Mouse (Mus musculus) liver, embryonic 15.5 days (tissue): Measurements from ENCODE around the gene Trp53rkb. TPM values are rescaled to one million over a fixed set of nuclear protein-coding genes. Genes with fewer than 3 reads are reported as not detected.
A peak's percentile ranks its signal among the peaks of the same experiment; 100 is the strongest.
"Not testable (repeated sequence)": the region's sequence is repeated elsewhere in the genome, so short reads cannot be mapped to it uniquely, and the experiment has no call there.

ENCODE experiments used
- ATAC-seq: fragments of 200-750 bp; cut with Nextera tagmentation; 2 replicates; pipeline ENCODE4 v1.8.0; 2017; ENCODE audit warnings: moderate number of reproducible peaks, mild to moderate bottlenecking, moderate library complexity; ENCODE audit not compliant: insufficient read depth
- H3K27ac ChIP-seq: fragments of 300-500 bp; sonication (generic); replicated peaks from 2 replicates; pipeline ENCODE4 v1.5.1; 2015; ENCODE audit warnings: mild to moderate bottlenecking, inconsistent platforms
- H3K27me3 ChIP-seq: fragments of 300-500 bp; sonication (generic); 2 replicates; pipeline ENCODE4 v1.6.1; 2015; ENCODE audit warnings: mild to moderate bottlenecking, inconsistent platforms
- H3K36me3 ChIP-seq: fragments of 300-500 bp; sonication (generic); replicated peaks from 2 replicates; pipeline ENCODE4 v1.6.1; 2015; ENCODE audit warnings: moderate library complexity, mild to moderate bottlenecking, inconsistent platforms
- H3K4me1 ChIP-seq: fragments of 300-500 bp; sonication (generic); replicated peaks from 2 replicates; pipeline ENCODE4 v1.6.1; 2015; ENCODE audit warnings: inconsistent platforms
- H3K4me2 ChIP-seq: fragments of 300-500 bp; sonication (generic); 2 replicates; pipeline ENCODE4 v1.6.1; 2015; ENCODE audit warnings: moderate library complexity, mild to moderate bottlenecking, inconsistent platforms
- H3K4me3 ChIP-seq: fragments of 300-500 bp; sonication (generic); replicated peaks from 2 replicates; pipeline ENCODE4 v1.5.1; 2015; ENCODE audit warnings: mild to moderate bottlenecking, inconsistent platforms
- H3K9ac ChIP-seq: fragments of 300-500 bp; sonication (generic); 2 replicates; pipeline ENCODE4 v1.6.1; 2015; ENCODE audit warnings: moderate library complexity, mild to moderate bottlenecking, inconsistent platforms
- H3K9me3 ChIP-seq: fragments of 300-500 bp; sonication (generic); replicated peaks from 2 replicates; pipeline ENCODE4 v1.6.1; 2016; ENCODE audit warnings: inconsistent platforms
- WGBS: fragments of 180-500 bp; shearing (Covaris S2); methylation state at CpG from one replicate; pipeline ENCODE4 v1.1.7; 2015; ENCODE audit warnings: mixed read lengths; ENCODE audit not compliant: insufficient replicate concordance; 5-methylcytosine and 5-hydroxymethylcytosine counted together
- polyA plus RNA-seq: library from polyadenylated mRNA; unstranded; fragments of >200 nt; fragmentation: Nextera tagmentation; extraction: Ambion mirVana; gene quantifications from 2 replicates; pipeline ENCODE4 v1.2.1, GENCODE M21; 2015

Trp53rkb gene
- polyA plus RNA-seq, 1 experiment from 2014 or later, result 3.1 TPM

DNA sequence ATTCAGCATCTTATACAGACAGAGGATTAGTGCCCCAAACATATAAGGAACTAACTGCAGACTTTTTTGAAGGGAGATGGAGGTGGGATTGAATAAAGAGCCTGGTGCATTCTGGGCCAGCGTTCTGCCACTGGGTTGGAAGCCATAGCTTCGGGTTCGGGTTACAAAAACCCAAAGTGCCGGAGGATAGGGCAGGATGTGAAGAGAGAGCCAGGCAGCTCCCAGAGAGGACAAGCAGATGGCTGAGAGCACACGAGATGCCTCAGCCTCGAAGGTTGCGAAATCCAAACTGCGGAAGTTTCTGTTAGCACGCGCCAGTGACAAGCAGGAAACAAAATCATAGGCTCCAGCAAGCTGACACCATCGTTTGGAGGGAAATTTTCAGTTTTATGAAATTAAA, 20.9 kb upstream of the Trp53rkb start:
- Histone ChIP-seq H3K9me3 (no peaks in the 10 kb centered on the region), H3K4me2 (peak overlapping the region; percentile 16), H3K4me3 (no peak overlapping the region), H3K27me3 (no peaks in the 10 kb centered on the region), H3K4me1 (no peaks in the 10 kb centered on the region), H3K9ac (no peak overlapping the region), H3K36me3 (no peaks in the 10 kb centered on the region), H3K27ac (no peak overlapping the region; the same call in 1 of the 2 replicates)
- no peak for ATAC-seq
- 11% methylated on average over 11 of the region's 11 CpGs for WGBS

GRCm38 (mm10) chr2:166773587-166773986, 18.7 kb upstream of the Trp53rkb start:
- Histone ChIP-seq H3K27me3 (no peaks in the 10 kb centered on the region), H3K4me1 (no peaks in the 10 kb centered on the region), H3K9ac (no peak overlapping the region), H3K27ac (no peak overlapping the region), H3K4me2 (no peak overlapping the region), H3K4me3 (no peak overlapping the region), H3K9me3 (no peaks in the 10 kb centered on the region), H3K36me3 (no peaks in the 10 kb centered on the region)
- WGBS, result 65% methylated on average over 10 of the region's 10 CpGs
- no peak for ATAC-seq

DNA sequence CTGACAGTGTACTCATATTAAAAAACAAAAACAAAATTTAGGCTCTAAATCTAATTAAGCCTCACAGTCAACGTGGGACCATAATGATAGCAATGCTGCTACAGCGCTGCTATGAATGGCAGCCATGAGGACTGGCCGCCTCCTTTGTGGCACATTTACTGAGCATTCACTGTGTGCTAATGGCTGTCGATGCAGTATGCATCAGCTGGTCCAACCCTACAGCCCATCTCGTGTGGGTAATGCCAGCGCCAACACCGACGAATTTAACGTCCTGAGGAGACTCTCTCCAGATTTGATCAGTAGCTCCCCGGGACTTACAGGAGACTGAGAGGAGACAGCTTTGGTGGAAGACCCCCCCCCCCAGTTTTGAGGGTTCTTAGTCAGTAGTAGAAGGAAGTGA, 18.1 kb upstream of the Trp53rkb start:
- Histone ChIP-seq H3K9me3 (no peaks in the 10 kb centered on the region), H3K4me3 (no peak overlapping the region), H3K27me3 (no peaks in the 10 kb centered on the region), H3K27ac (no peak overlapping the region), H3K4me1 (no peaks in the 10 kb centered on the region), H3K4me2 (no peak overlapping the region), H3K9ac (no peak overlapping the region), H3K36me3 (no peaks in the 10 kb centered on the region)
- ATAC-seq, result no peak
- 64% methylated on average over 10 of the region's 10 CpGs for WGBS

DNA sequence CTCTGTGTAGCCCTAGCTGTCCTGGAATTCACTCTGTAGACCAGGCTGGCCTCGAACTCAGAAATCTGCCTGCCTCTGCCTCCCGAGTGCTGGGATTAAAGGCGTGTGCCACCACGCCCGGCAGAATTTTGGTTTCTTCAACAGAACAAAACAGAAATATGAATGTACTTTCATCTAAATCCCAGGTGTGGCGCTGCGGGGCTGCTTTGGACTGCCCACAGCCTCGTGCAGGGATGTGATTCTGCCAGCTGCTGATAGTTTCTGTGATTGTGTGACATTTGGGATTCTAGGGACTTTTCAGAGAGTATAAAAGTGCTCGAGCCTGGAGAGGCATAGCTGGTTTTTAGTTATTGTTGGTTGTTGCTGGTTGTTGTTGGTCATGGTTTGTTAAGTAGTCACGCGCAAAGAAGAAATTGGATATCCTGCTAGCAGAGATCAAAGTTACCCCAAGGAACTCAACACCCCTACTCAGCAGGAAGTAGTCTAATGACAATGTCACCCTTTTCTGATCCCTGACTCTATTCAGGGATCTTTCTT, 16.9 kb upstream of the Trp53rkb start:
- no peaks in the 10 kb centered on the region for H3K9me3 ChIP-seq
- H3K27ac ChIP-seq, result no peak overlapping the region
- H3K9ac ChIP-seq, result no peak overlapping the region
- 74% methylated on average over 11 of the region's 11 CpGs for WGBS
- H3K4me2 ChIP-seq, result no peak overlapping the region
- ATAC-seq, result no peak
- no peaks in the 10 kb centered on the region for H3K4me1 ChIP-seq
- no peaks in the 10 kb centered on the region for H3K36me3 ChIP-seq
- H3K27me3 ChIP-seq, result no peaks in the 10 kb centered on the region
- no peak overlapping the region for H3K4me3 ChIP-seq

- no peak overlapping the region for H3K9ac ChIP-seq
- H3K36me3 ChIP-seq, result no peaks in the 10 kb centered on the region
- no peak overlapping the region for H3K4me3 ChIP-seq
- no peak overlapping the region for H3K4me2 ChIP-seq
- H3K9me3 ChIP-seq, result no peaks in the 10 kb centered on the region
- no peak overlapping the region for H3K27ac ChIP-seq
- ATAC-seq, result no peak
- no peaks in the 10 kb centered on the region for H3K27me3 ChIP-seq
- no peaks in the 10 kb centered on the region; the same call in 1 of the 2 replicates for H3K4me1 ChIP-seq
- 13% methylated on average over 2 of the region's 2 CpGs for WGBS
Measured at GRCm38 (mm10) chr2:166776272-166776671, 16.1 kb upstream of the Trp53rkb start.

- H3K4me1 ChIP-seq, result no peaks in the 10 kb centered on the region; the same call in 1 of the 2 replicates
- no peak overlapping the region for H3K4me2 ChIP-seq
- H3K27ac ChIP-seq, result no peak overlapping the region
- no peaks in the 10 kb centered on the region for H3K9me3 ChIP-seq
- ATAC-seq, result no peak
- 65% methylated on average over 8 of the region's 8 CpGs for WGBS
- no peaks in the 10 kb centered on the region for H3K36me3 ChIP-seq
- H3K4me3 ChIP-seq, result no peak overlapping the region
- H3K27me3 ChIP-seq, result peaks cover 1% of the 10 kb centered on the region; the same call in 1 of the 2 replicates
- H3K9ac ChIP-seq, result no peak overlapping the region
Measured at GRCm38 (mm10) chr2:166779956-166780355, 12.4 kb upstream of the Trp53rkb start.

GRCm38 (mm10) chr2:166780980-166781578, 11.3 kb upstream of the Trp53rkb start:
- Histone ChIP-seq H3K4me1 (peaks cover 6% of the 10 kb centered on the region), H3K4me2 (no peak overlapping the region), H3K27ac (no peak overlapping the region), H3K9me3 (no peaks in the 10 kb centered on the region), H3K36me3 (no peaks in the 10 kb centered on the region), H3K9ac (no peak overlapping the region), H3K27me3 (peaks cover 11% of the 10 kb centered on the region), H3K4me3 (no peak overlapping the region)
- ATAC-seq, result no peak
- 10% methylated on average over 9 of the region's 9 CpGs for WGBS

GRCm38 (mm10) chr2:166784376-166784775, 8.0 kb upstream of the Trp53rkb start:
- WGBS, result 75% methylated on average over 6 of the region's 6 CpGs
- no peak for ATAC-seq
- H3K4me2 ChIP-seq, result no peak overlapping the region

GRCm38 (mm10) chr2:166786353-166787004, 5.9 kb upstream of the Trp53rkb start:
- Histone ChIP-seq H3K9ac (peak overlapping the region; percentile 59), H3K27me3 (peaks cover 16% of the 10 kb centered on the region), H3K36me3 (no peaks in the 10 kb centered on the region), H3K4me2 (peak overlapping the region; percentile 98), H3K4me1 (peaks cover 18% of the 10 kb centered on the region), H3K4me3 (peak overlapping the region; percentile 71), H3K27ac (0 out of 2 replicates have a peak overlapping the region, but pooled peaks have one; percentile 45), H3K9me3 (no peaks in the 10 kb centered on the region)
- under 1% methylated on average over 35 of the region's 35 CpGs for WGBS
- peak; percentile 93 for ATAC-seq

More at GRCm38 (mm10) chr2:166784376-166784775, 8.0 kb upstream of the Trp53rkb start:
- Histone ChIP-seq H3K4me3 (no peak overlapping the region), H3K9ac (no peak overlapping the region), H3K27me3 (peaks cover 16% of the 10 kb centered on the region), H3K36me3 (no peaks in the 10 kb centered on the region), H3K9me3 (no peaks in the 10 kb centered on the region), H3K27ac (no peak overlapping the region), H3K4me1 (peaks cover 18% of the 10 kb centered on the region)

GRCm38 (mm10) chr2:166791738-166792137, 593 bp upstream of the Trp53rkb start:
- Histone ChIP-seq H3K27me3 (no peaks in the 10 kb centered on the region), H3K4me3 (no peak overlapping the region), H3K9me3 (no peaks in the 10 kb centered on the region), H3K9ac (no peak overlapping the region), H3K27ac (no peak overlapping the region), H3K36me3 (peaks cover 10% of the 10 kb centered on the region), H3K4me2 (no peak overlapping the region), H3K4me1 (peaks cover 27% of the 10 kb centered on the region)
- no peak for ATAC-seq
- 68% methylated on average over 5 of the region's 5 CpGs for WGBS

DNA sequence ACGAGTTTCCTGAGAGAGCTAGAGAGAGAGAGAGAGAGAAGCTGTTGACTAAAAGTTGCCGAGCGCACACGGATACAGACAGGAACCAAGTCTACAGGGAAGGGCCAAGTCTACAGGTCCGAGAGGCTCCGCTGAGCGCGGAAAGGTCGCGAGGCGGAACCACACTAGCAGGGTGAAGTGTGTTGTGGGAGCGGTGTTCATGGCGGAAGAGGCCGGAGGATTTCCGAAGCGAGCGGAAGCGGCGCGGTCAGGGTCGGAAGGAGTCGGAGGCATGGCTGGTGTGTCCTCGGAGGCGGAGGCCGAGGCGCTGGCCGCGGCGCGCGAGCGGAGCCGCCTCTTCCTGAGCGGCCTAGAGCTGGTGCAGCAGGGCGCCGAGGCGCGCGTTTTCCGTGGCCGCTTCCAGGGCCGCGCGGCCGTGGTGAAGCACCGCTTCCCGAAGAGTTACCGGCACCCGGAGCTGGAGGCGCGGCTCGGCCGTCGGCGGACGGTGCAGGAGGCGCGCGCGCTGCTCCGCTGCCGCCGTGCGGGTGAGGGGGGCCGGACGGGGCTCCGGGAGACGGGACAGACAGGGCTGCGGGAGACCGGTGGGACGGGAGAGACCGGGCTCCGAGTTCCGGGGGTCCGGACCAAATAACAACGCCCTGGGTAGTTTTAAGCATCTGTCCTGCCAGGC, 1.3 kb downstream of the Trp53rkb start:
- Histone ChIP-seq H3K27ac (peak overlapping the region; percentile 67), H3K4me1 (peaks cover 21% of the 10 kb centered on the region), H3K9ac (peak overlapping the region; percentile 72), H3K36me3 (peaks cover 25% of the 10 kb centered on the region), H3K4me3 (peak overlapping the region; percentile 75), H3K4me2 (peak overlapping the region; percentile 88)
- H3K9me3 ChIP-seq, H3K27me3 ChIP-seq: not testable (repeated sequence)
- WGBS, result under 1% methylated on average over 76 of the region's 76 CpGs
- peak; percentile 92 for ATAC-seq
